Mouse (Mus musculus) adipocyte (in vitro differentiated cells): Measurements from ENCODE around the gene Slc50a1.

Experiments
- DNase-seq: peaks from one replicate; pipeline ENCODE4 v3.0.0-alpha.2; 2016; ENCODE audit warnings: low spot score

The Slc50a1 gene

GRCm38 (mm10) chr3:89262417-89262816 lies 8.0 kb downstream of the Slc50a1 start:
- no peak for DNase-seq

GRCm38 (mm10) chr3:89260211-89260610 lies 10.2 kb downstream of the Slc50a1 start:
- DNase-seq: no peak

GRCm38 (mm10) chr3:89259076-89259475 lies 11.3 kb downstream of the Slc50a1 start, which contains the start of gene Dpm3:
Dpm3 (plus strand) TSS chr3:89259358.
- DNase-seq: no peak

- peak; percentile 26 for DNase-seq
Observed at GRCm38 (mm10) chr3:89256177-89256576, 14.2 kb downstream of the Slc50a1 start.

GRCm38 (mm10) chr3:89254994-89255393 lies 15.4 kb downstream of the Slc50a1 start:
- DNase-seq: no peak

GRCm38 (mm10) chr3:89251365-89251895 lies 18.9 kb downstream of the Slc50a1 start:
- DNase-seq: no peak

- DNase-seq: peak; percentile 41
Observed at GRCm38 (mm10) chr3:89250435-89251040, 19.8 kb downstream of the Slc50a1 start.

- no peak for DNase-seq
Observed at GRCm38 (mm10) chr3:89247466-89247865, 22.9 kb downstream of the Slc50a1 start.

- DNase-seq: peak; percentile 93
Observed at GRCm38 (mm10) chr3:89246261-89247100, 23.9 kb downstream of the Slc50a1 start, which contains the start of gene Trim46. Trim46 (minus strand) TSS chr3:89246309.

- DNase-seq: no peak
Observed at GRCm38 (mm10) chr3:89245688-89246171, 24.6 kb downstream of the Slc50a1 start, which contains the start of gene Krtcap2. Krtcap2 (plus strand) TSS chr3:89245966.

GRCm38 (mm10) chr3:89244982-89245687 lies 25.2 kb downstream of the Slc50a1 start:
- no peak for DNase-seq

- no peak for DNase-seq
Observed at GRCm38 (mm10) chr3:89244158-89244981, 26.0 kb downstream of the Slc50a1 start.

- no peak for DNase-seq
Observed at GRCm38 (mm10) chr3:89243609-89244008, 26.8 kb downstream of the Slc50a1 start.

- peak; percentile 56 for DNase-seq
Observed at GRCm38 (mm10) chr3:89242331-89242895, 28.0 kb downstream of the Slc50a1 start.

- DNase-seq: no peak
Observed at GRCm38 (mm10) chr3:89238494-89238893, 31.9 kb downstream of the Slc50a1 start.

- DNase-seq: no peak
Observed at GRCm38 (mm10) chr3:89237682-89238081, 32.7 kb downstream of the Slc50a1 start.

GRCm38 (mm10) chr3:89236516-89236915 lies 33.9 kb downstream of the Slc50a1 start:
- DNase-seq: no peak

- DNase-seq: no peak
Observed at GRCm38 (mm10) chr3:89233562-89234110, 36.7 kb downstream of the Slc50a1 start.

- DNase-seq: no peak
Observed at GRCm38 (mm10) chr3:89232614-89233013, 37.8 kb downstream of the Slc50a1 start.

GRCm38 (mm10) chr3:89231772-89232275 lies 38.5 kb downstream of the Slc50a1 start:
- DNase-seq: no peak
